Mouse (Mus musculus) thymus, postnatal 36 days (tissue): Measurements from ENCODE around the gene Irs1.

Experiments
- DNase-seq, 2 experiments: peaks; one replicate each; pipeline ENCODE4 v3.0.0; 2022; ENCODE audit warnings: mixed read lengths in 2 of 2

Irs1 gene

DNA sequence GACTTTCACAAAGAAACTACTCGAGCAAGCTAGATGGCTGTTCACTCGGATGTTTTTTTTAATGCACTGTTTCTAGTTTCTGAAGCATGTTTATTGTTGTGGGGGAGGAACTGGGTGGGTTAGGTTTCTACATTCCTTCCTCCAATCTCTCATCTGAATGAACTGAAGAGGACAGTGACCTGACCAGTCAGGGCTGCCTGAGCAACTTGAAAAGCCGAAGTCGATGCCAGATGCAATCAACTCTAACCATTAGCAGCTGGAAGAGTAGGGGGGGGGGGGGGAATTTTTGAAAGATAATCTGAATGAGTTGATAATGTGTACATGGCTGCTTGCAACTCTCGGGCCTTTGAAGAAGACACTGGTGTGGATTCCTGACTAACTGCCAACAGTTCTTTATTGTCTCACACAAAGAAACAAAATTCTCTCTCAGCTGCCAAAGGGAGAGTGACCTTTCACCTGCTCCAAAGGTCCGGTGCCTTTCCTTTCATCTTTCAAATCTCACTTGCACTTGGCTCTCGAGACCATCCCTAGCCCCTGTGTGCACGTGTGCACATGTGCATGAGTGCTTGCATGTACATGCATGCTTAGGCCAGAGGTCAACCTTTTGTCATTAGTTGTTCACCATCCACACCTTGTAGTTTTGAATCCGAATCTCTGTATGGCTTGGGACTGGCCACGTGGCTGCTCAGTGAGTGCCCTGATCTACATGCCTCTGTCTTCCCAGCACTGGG is 43.8 kb downstream of the Irs1 start:
- DNase-seq = no peak

GRCm38 (mm10) chr1:82245002-82245401 is 46.2 kb downstream of the Irs1 start:
- DNase-seq = no peak

DNA sequence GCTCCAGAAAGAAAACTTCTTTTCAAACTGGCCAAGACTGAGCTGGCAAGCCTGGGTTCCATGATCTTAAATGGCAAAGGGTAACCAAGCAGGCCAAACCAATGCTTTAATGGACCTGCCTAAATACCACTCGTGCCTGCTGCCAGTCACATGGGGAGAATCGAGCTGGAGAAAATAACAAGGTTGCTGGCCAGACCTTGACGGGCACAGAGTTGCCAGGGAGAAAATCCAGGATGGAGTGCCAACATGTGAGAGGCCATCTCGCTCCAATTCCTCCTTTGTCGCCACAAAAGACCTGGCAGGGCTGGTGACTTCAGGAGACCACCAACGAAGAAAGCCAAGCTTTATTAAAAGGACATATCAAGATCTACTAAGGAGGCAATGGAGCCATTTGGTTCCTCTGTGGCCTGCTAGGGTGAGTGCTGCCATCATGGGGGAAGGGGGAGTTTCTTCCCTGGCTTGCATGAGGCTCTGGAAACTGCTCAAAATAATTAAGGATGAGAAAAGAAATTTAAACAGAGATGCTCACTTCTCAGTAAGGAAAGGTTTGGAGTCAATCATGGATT is 47.9 kb downstream of the Irs1 start:
- DNase-seq = no peak

DNA sequence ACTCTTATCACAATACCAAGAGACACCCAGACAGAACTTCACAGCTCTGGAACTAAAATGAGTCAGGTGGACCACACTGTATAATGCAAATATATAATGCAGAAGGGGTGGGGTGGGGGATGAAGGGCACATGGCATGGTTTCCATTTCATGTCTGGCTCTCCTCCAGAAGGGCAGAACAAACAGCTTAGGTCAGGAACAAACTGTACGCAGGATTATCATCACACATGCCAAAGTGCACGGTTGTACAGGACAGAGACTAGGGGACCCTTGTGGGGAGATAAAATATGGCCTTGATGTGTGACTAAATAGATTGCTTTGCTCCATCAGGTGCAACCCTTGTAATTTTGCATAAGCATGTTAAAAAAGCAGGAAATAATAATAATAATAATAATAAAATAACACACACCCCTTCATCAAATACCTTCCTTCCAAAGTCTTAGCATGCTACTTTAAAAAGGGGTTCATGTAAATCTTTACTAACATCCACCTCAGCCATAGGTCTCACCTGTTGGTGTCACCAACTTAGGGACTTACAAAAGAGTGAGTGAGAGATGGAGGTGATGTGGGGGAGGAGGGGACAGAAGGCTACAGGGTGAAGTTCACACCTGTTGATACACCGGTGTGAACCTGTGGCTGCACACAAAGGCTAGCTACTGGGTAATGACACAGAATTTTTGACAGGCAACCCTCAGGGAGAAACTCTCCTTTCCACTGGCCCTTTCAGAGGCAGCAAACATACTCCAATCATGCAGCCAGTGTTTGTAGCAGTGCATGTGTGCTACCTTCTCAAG is 51.6 kb downstream of the Irs1 start:
- DNase-seq = no peak

DNA sequence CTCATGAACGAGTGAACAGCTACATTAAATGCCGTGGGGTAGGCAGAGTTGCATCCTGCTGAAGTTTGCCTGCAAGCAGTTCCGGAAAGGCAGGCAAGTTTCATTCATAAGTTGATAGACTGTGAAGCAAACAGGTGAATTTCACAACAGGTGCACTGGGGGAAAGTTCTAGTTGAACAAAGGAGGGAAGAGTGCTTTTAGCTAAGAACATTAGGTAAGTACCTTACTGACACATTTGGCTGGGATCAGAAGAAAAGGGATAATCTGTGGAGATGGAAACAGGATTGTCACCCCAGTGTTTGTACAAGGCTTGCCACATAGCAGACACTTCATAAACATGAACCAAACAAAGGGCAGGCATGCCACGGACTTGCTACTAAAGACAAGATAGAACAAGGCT is 53.0 kb downstream of the Irs1 start:
- no peak for DNase-seq

GRCm38 (mm10) chr1:82235455-82236104 is 55.6 kb downstream of the Irs1 start:
- DNase-seq = no peak

DNA sequence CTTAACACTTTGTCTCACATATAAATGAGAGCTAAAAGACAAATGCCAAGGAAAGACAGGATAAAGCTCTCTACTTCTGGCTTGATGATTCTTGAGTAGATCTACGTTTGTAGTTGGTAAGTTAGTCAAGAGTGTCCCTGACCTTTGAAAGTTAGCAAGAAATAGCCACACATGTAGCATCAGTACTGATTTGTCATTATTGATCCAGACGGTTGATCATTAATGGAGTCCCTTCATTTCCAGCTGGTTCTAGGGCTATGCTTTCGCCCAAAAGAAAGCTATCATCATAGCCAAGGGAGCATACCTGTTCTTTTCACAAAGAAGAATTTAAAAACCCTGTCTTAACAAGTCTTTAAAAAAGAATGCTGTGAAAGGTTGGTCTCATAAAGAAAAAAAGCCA is 56.6 kb downstream of the Irs1 start:
- DNase-seq = no peak

DNA sequence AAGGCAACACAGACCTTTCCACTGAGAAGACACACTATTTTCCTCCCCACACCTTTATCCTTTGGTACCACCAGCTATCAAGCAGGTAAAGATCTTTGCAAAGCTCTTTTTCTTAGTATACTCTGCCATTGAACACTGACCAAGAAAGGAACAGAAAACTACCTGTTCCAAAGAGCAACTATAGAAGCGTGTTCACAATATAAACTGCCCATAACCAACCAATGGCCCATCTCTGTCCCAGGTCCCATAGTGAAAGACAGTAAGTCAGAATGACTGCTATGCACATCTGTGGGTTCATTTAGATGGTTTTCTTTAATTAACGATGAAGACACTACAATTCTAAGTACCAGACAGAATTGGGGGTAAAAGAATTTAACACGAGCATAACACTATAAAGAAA is 58.4 kb downstream of the Irs1 start, which contains the start of gene Gm9747:
Gm9747 (plus strand) TSS at position 301 of the 400 bp plus-strand sequence.
- no peak for DNase-seq

DNA sequence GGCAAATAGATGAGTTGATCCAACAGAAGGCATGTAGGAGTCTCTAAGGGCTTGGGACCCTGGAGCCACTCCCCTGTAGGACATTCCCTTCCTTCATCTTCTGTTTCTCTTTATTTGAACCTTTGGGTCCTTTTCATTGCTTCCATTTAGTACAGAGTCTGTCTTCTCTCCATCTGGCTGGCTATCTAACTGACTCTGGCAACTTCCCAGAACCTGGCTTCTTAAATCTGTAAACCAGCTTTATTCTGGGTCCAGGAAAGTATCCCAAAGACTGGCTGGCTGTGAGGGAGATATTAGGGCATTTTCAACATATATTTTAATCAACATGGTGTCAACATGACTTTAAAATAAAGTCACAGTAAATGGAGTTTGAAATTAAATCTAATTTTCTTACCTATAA is 62.4 kb downstream of the Irs1 start:
- DNase-seq = no peak

- DNase-seq = no peak
Observed at GRCm38 (mm10) chr1:82223042-82223795, 68.0 kb downstream of the Irs1 start.

DNA sequence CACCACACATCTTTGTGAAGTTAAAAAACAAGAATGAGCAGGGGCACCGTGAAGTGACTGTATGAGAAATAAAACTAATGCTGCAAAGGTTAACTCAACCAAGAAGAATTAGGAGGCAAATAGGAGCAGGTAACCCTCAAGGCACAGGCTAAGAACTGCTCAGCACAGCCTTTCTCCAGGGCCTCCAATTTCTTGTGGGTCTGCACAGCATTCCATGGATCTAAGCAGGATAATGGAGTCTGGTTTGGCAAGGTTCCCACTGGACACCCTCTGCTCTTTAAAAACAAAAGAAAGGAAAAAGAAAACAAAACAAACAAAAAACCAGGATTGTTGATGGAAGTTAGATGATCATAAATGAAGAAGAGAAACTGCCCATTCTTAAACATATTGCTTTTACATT is 69.8 kb downstream of the Irs1 start:
- no peak for DNase-seq

DNA sequence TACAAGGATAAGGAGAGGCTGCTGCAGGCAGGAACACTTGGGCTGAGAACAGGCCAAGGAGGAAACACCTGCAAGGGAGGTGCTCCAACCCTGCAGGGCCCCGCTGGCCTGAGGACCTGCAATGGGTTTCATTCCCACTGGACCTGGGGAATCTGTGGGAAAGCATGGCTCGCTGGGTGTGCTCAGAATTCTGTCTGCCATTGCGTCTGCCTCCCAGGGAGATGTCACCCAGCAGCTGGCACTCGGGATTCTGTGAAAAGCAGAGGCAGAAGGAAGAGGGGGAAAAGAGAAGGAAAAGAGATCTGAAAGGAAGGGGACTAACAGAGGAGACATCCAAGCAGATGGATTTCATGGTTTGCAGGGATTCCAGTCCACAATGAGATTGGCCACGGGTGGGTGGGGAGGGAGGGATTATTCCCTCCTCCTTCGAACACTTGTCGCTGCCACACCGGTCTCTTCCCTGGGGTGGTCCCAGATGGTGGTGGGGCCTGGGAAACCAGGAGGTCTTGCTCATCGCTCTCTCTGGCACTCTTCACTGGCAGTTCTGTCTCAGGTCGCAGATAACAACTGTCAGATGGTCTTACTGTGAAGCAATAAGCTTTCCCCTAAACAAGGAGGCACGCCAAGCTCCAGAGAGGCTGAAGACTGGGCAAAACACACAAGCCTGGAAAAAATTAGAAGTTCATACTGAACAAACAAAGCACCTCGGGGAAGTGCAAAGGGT is 70.4 kb downstream of the Irs1 start:
- DNase-seq = no peak

DNA sequence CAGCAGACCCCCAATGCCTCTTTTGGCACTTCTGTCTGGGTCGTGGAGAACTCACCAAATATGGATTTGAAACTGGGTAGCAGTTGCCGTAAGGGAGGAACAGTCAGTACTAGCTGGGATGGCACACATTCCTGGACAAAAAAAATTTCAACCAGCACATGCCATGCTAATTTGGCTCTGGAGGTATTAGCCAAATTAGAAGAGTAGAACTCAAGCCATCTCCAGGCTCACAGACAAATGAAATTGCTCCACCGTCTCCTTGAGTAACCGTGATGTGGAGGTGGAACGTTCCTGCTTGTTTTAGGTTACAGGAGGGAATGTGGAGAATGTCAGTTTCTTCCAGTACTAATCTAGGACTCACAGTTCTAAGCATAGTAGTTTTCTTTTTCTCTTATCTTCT is 83.7 kb downstream of the Irs1 start:
- DNase-seq = no peak

GRCm38 (mm10) chr1:82200636-82201035 is 90.6 kb downstream of the Irs1 start:
- DNase-seq = no peak

- DNase-seq = no peak
Observed at GRCm38 (mm10) chr1:82199918-82200317, 91.3 kb downstream of the Irs1 start.

GRCm38 (mm10) chr1:82191579-82191978 is 99.6 kb downstream of the Irs1 start:
- no peak for DNase-seq

DNA sequence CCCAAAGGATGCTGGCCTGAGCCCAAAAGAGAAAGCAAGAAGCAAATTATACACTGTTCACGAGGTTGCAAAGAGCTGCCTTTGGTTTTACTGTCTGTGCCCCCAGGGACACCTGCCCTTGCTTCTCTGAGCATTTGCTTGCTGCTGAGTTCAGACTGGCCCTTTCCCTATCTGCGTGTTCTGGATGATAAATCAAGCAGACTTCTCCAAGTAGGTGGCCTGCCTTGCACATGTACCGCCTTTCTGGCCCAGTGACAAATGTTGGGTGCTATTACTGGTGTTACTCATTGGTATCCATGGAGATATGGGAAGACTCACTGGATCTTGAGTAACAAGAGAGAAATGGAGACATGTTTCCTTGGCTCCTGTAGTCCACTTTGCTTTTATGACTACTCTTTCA is 101.7 kb downstream of the Irs1 start:
- DNase-seq = no peak

- DNase-seq = no peak
Observed at GRCm38 (mm10) chr1:82188549-82189231, 102.5 kb downstream of the Irs1 start.

DNA sequence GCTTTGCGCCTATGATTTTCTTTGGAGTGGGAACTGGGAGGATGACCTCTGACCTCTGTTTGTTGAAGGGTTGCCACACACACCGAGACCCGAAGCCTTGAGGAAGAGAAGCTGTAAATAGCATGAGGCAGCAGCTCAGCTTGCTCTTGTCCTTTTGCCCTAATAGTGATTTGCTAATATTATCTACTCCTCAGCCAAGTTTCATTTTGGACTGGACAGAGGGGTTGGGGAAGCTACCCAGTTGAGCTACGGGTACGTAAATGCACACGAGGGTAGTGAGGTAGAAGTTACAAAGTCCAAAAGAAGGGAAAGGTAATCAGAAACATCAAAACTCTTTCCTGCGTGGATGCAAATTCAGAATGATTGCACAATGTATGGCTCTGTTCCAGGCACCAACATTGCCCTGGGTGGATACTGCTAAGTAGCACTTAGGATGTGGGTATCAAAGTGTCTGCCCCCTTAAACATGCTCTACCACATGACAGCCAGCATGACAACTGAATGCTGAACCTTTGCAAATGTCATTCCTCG is 107.2 kb downstream of the Irs1 start:
- DNase-seq = no peak
